Mouse (Mus musculus): ENCODE measurements around the gene Scrg1. TPM values are rescaled to one million over a fixed set of nuclear protein-coding genes. Genes with fewer than 3 reads are reported as not detected.
A peak's percentile ranks its signal among the peaks of the same experiment; 100 is the strongest.
"Not testable (repeated sequence)": the region's sequence is repeated elsewhere in the genome, so short reads cannot be mapped to it uniquely, and the experiment has no call there.

The Scrg1 gene
- polyA plus RNA-seq, 1 experiment from 2014 or later = 1.4 TPM

GRCm38 (mm10) chr8:57430901-57431300 is 24.8 kb upstream of the Scrg1 start:
- ATAC-seq (ENCODE audit: low FRiP score) = no peak
- Histone ChIP-seq H3K4me2 (no peak overlapping the region), H3K27me3 (no peaks in the 10 kb centered on the region), H3K4me3 (no peak overlapping the region), H3K4me1 (replicated peaks) (peaks cover 9% of the 10 kb centered on the region), H3K36me3 (no peaks in the 10 kb centered on the region), H3K9me3 (no peaks in the 10 kb centered on the region), H3K9ac (no peak overlapping the region), H3K27ac (no peak overlapping the region)
- 86% methylated on average over 11 of the region's 11 CpGs for WGBS

- no peak overlapping the region for H3K9ac ChIP-seq
- H3K9me3 ChIP-seq = no peaks in the 10 kb centered on the region
- H3K4me2 ChIP-seq = no peak overlapping the region
- H3K4me1 ChIP-seq (replicated peaks) = peaks cover 13% of the 10 kb centered on the region
- no peak for ATAC-seq (ENCODE audit: low FRiP score)
- WGBS = 86% methylated on average over 5 of the region's 5 CpGs
- no peak overlapping the region for H3K4me3 ChIP-seq
- no peaks in the 10 kb centered on the region for H3K27me3 ChIP-seq
- no peak overlapping the region for H3K27ac ChIP-seq
- H3K36me3 ChIP-seq = no peaks in the 10 kb centered on the region
Observed at GRCm38 (mm10) chr8:57432802-57433201, 22.9 kb upstream of the Scrg1 start.

DNA sequence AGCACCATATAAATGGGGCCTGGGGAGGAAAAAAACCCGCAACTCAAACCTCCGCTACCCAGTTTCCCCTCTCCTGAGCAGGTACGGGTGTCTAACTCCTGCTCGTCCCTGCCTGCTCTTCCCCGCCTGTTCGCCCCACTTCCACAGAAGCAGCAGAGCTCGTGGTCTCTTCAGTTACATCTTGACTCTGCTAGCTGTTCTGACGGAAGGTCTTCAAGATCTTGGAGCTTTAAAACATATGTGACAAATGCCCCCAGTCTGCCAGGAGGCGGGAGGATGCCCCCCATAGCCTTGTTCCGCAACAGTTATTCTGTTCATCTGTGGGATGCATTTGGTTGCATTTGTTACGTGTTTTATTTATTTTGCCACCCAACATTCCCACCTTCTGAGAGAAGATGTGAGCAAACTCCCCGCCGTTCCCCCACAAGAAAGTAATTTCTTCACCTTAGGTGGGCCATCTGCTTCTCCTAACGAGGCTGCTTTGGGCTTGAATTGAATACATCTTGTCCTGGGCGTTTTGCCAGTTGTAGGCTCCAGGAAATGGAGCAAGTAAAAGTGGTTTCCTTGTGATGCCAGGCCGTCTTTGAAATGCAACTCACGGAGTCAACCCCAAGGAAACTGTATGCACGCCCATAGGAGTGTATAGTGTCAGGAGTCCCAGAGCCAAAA is 19.8 kb upstream of the Scrg1 start:
- Histone ChIP-seq H3K4me2 (no peak overlapping the region), H3K27ac (peak overlapping the region; percentile 35; the same call in 1 of the 2 replicates), H3K9ac (no peak overlapping the region), H3K4me3 (no peak overlapping the region), H3K9me3 (no peaks in the 10 kb centered on the region), H3K36me3 (no peaks in the 10 kb centered on the region), H3K27me3 (no peaks in the 10 kb centered on the region), H3K4me1 (replicated peaks) (peaks cover 9% of the 10 kb centered on the region)
- 63% methylated on average over 18 of the region's 18 CpGs for WGBS
- peak; percentile 72 for ATAC-seq (ENCODE audit: low FRiP score)

- Histone ChIP-seq H3K4me1 (replicated peaks) (peaks cover 9% of the 10 kb centered on the region), H3K27ac (no peak overlapping the region), H3K4me3 (no peak overlapping the region), H3K36me3 (no peaks in the 10 kb centered on the region), H3K9ac (no peak overlapping the region), H3K27me3 (no peaks in the 10 kb centered on the region), H3K9me3 (no peaks in the 10 kb centered on the region), H3K4me2 (no peak overlapping the region)
- 75% methylated on average over 9 of the region's 9 CpGs for WGBS
- ATAC-seq (ENCODE audit: low FRiP score) = no peak
Observed at GRCm38 (mm10) chr8:57436437-57436796, 19.3 kb upstream of the Scrg1 start.

DNA sequence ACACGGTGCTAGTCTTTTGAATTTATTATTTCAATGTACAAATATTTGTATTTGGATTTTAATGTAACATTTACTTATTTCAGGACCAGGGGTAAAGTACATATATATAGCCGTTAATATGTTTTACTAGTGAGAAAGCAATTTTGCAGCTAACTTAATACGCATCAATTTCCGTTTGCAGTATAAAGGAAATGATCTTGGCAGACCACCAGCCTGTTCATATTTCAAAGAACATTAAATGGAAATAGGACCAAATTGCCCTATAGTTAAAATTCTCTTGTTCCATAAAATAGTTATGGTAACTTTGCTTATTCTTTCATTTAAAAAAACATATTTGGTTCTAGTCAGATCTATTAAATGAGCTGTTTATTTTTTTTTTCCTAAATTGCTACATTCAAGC is 14.6 kb upstream of the Scrg1 start:
- H3K4me2 ChIP-seq = no peak overlapping the region
- no peak overlapping the region for H3K4me3 ChIP-seq
- no peaks in the 10 kb centered on the region for H3K36me3 ChIP-seq
- peaks cover 3% of the 10 kb centered on the region; the same call in 1 of the 2 replicates for H3K4me1 ChIP-seq (replicated peaks)
- H3K9me3 ChIP-seq = no peaks in the 10 kb centered on the region
- H3K9ac ChIP-seq = no peak overlapping the region
- 85% methylated on average over 4 of the region's 4 CpGs for WGBS
- H3K27ac ChIP-seq = no peak overlapping the region
- ATAC-seq (ENCODE audit: low FRiP score) = no peak
- H3K27me3 ChIP-seq = no peaks in the 10 kb centered on the region

- Histone ChIP-seq H3K4me2 (no peak overlapping the region), H3K27ac (no peak overlapping the region), H3K4me1 (replicated peaks) (no peaks in the 10 kb centered on the region), H3K27me3 (no peaks in the 10 kb centered on the region), H3K36me3 (no peaks in the 10 kb centered on the region), H3K4me3 (no peak overlapping the region), H3K9ac (no peak overlapping the region), H3K9me3 (no peaks in the 10 kb centered on the region)
- no peak for ATAC-seq (ENCODE audit: low FRiP score)
- WGBS = 83% methylated on average over 5 of the region's 5 CpGs
Observed at GRCm38 (mm10) chr8:57441556-57441955, 14.2 kb upstream of the Scrg1 start.

DNA sequence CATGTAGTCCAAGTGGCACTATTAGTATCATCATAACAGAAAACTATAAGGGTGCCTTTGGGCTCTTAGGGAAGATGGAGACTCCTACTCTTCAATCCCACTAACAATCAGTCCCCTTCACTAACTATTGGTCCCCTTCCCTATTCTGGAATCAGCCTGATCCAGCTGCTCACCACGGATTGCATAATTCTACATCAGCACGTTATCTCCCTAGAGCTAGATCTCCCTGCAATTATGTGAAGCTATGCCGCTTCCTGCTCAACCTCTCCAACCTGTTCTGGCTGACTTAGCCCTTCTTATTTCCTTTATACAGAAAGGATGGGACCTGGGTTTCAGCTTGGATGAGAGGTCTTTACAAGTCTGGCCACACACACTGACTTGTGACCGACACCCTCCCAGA is 12.4 kb upstream of the Scrg1 start:
- Histone ChIP-seq H3K4me2 (no peak overlapping the region), H3K27ac (no peak overlapping the region), H3K36me3 (no peaks in the 10 kb centered on the region), H3K27me3 (no peaks in the 10 kb centered on the region), H3K4me3 (no peak overlapping the region), H3K9me3 (no peaks in the 10 kb centered on the region), H3K9ac (no peak overlapping the region), H3K4me1 (replicated peaks) (no peaks in the 10 kb centered on the region)
- ATAC-seq (ENCODE audit: low FRiP score) = no peak
- 80% methylated on average over 4 of the region's 4 CpGs for WGBS

- not testable (repeated sequence) for H3K9me3 ChIP-seq; H3K4me2 ChIP-seq; ATAC-seq (ENCODE audit: low FRiP score); H3K27me3 ChIP-seq; H3K9ac ChIP-seq; H3K27ac ChIP-seq; H3K4me1 ChIP-seq (replicated peaks); H3K36me3 ChIP-seq; H3K4me3 ChIP-seq
- 86% methylated on average over 5 of the region's 5 CpGs for WGBS
Observed at GRCm38 (mm10) chr8:57445901-57446300, 9.8 kb upstream of the Scrg1 start.

GRCm38 (mm10) chr8:57450726-57451125 is 5.0 kb upstream of the Scrg1 start:
- Histone ChIP-seq H3K9ac (no peak overlapping the region), H3K36me3 (no peaks in the 10 kb centered on the region), H3K27ac (no peak overlapping the region), H3K4me2 (no peak overlapping the region), H3K27me3 (no peaks in the 10 kb centered on the region), H3K4me3 (no peak overlapping the region), H3K9me3 (no peaks in the 10 kb centered on the region), H3K4me1 (replicated peaks) (no peaks in the 10 kb centered on the region)
- ATAC-seq (ENCODE audit: low FRiP score) = no peak
- 81% methylated on average over 7 of the region's 7 CpGs for WGBS

DNA sequence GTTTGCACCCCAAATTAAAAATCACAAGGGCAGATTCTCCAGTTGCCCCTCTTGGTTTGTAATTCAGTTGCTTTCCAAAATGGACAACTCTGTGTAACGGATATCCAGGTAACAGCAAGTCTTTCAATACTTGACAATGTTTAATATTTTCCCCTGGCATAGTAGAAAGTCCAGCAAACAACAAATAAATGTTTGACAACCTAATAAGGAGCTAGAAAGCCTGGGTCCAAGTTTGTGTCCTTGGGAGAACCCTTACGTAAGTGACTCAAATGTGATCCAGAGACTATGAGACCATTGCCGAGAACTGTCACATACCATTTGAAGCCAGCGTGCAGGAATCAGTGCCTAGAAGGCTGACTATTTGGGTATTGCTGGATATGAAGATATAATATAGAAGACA is 3.8 kb upstream of the Scrg1 start:
- 98% methylated on average over 4 of the region's 4 CpGs for whole genome bisulfite sequencing
- no peak overlapping the region for H3K4me3 ChIP-seq
- no peaks in the 10 kb centered on the region for H3K27me3 ChIP-seq
- H3K9ac ChIP-seq = no peak overlapping the region
- no peaks in the 10 kb centered on the region for H3K36me3 ChIP-seq
- H3K4me1 ChIP-seq (replicated peaks) = no peaks in the 10 kb centered on the region
- H3K4me2 ChIP-seq = no peak overlapping the region
- ATAC-seq (ENCODE audit: low FRiP score) = no peak
- no peaks in the 10 kb centered on the region for H3K9me3 ChIP-seq
- no peak overlapping the region for H3K27ac ChIP-seq

- H3K4me2 ChIP-seq = no peak overlapping the region
- H3K4me1 ChIP-seq (replicated peaks) = no peaks in the 10 kb centered on the region
- no peak overlapping the region for H3K4me3 ChIP-seq
- H3K36me3 ChIP-seq = no peaks in the 10 kb centered on the region
- no peaks in the 10 kb centered on the region for H3K27me3 ChIP-seq
- H3K27ac ChIP-seq = no peak overlapping the region
- no peak overlapping the region for H3K9ac ChIP-seq
- no peaks in the 10 kb centered on the region for H3K9me3 ChIP-seq
- WGBS = 96% methylated on average over 2 of the region's 2 CpGs
- ATAC-seq (ENCODE audit: low FRiP score) = no peak
Observed at GRCm38 (mm10) chr8:57453361-57453760, 2.4 kb upstream of the Scrg1 start.

GRCm38 (mm10) chr8:57457152-57457551 is 1.4 kb downstream of the Scrg1 start:
- WGBS = 87% methylated on average over 6 of the region's 6 CpGs
- ATAC-seq (ENCODE audit: low FRiP score) = no peak
- Histone ChIP-seq H3K4me3 (no peak overlapping the region), H3K9me3 (no peaks in the 10 kb centered on the region), H3K4me1 (replicated peaks) (no peaks in the 10 kb centered on the region), H3K4me2 (no peak overlapping the region), H3K27me3 (no peaks in the 10 kb centered on the region), H3K36me3 (no peaks in the 10 kb centered on the region), H3K9ac (no peak overlapping the region), H3K27ac (no peak overlapping the region)

GRCm38 (mm10) chr8:57457942-57458341 is 2.2 kb downstream of the Scrg1 start:
- Histone ChIP-seq H3K4me2 (no peak overlapping the region), H3K36me3 (no peaks in the 10 kb centered on the region), H3K27ac (no peak overlapping the region), H3K27me3 (no peaks in the 10 kb centered on the region), H3K4me1 (replicated peaks) (no peaks in the 10 kb centered on the region), H3K4me3 (no peak overlapping the region), H3K9me3 (no peaks in the 10 kb centered on the region), H3K9ac (no peak overlapping the region)
- ATAC-seq (ENCODE audit: low FRiP score) = no peak
- whole genome bisulfite sequencing = 85% methylated on average over 3 of the region's 3 CpGs
